ENCODE assay signal across 13 mouse cellular contexts in the genomic region with DNA sequence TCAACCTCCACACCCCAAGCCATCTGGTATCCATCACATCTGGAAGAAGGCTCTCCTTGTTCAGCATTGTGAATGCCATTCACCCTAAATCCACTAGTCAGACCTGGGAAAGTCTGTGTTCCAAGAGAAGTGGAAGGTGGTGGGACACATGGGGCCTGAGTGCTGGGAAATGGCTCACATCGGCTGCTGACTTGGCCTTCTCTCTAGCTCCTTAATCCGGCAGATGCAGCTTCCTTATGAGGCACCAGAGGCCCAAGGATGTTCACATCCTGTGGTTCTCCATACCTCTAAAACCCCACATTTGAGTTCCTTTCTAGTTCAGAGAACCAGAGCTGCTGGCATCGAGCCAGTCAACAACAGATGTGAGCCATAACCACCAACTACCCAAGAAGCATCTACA.
DNase-seq lines count a peak whose midpoint lies in the region; TF ChIP-seq lines count a peak whose summit lies in the region.
"Had no signal": no experiment of that assay in that cellular context is flagged by ENCODE, and none has a peak within 500 bp of the region (broad histone marks: within the 10 kb centered on the region; RNA-seq: fewer than 3 reads in every experiment).

No protein-coding gene starts in this region.

- no peak overlapping the region for H3K27ac ChIP-seq in gastrocnemius, adult 2 months
- H3K27ac ChIP-seq in layer of hippocampus, adult 2 months, result no peak overlapping the region
- H3K27ac ChIP-seq: forebrain, embryonic 13.5 days had no signal

- peak; percentile 17 for DNase-seq in gastrocnemius, postnatal 10 days
- no peak for DNase-seq in gastrocnemius, adult 2 months
- DNase-seq in lung, postnatal 36 days, result peak; percentile 25
- DNase-seq in lung, adult 18-20 months, result no peak
- DNase-seq in fibroblast of lung, adult 2 months (ENCODE audit: low read depth), result peak; percentile 50
- peak; percentile 70 for DNase-seq in thymus, postnatal 0 days (ENCODE audit: low spot score)
- no peak for DNase-seq in adrenal gland, postnatal 10 days
- no peak for DNase-seq in layer of hippocampus, adult 2 months (ENCODE audit: low spot score in 2 of 2)
- DNase-seq: adrenal gland, adult 8-10 months; cerebellum, adult 11 months; gastrocnemius, postnatal 14 days; spleen, adult 18-20 months had no signal

- intact Hi-C loops in gastrocnemius, adult 2 months (cut with DNase I), result no loop called here

- no peak for TF ChIP-seq CTCF in gastrocnemius, adult 2 months (IDR thresholded peaks at IDR 0.05)
- no peak for TF ChIP-seq CTCF in layer of hippocampus, adult 2 months (conservative IDR thresholded peaks at IDR 0.05)

- H3K4me3 ChIP-seq in gastrocnemius, adult 2 months, result no peak overlapping the region
- no peak overlapping the region for H3K4me3 ChIP-seq in layer of hippocampus, adult 2 months
- H3K4me3 ChIP-seq: forebrain, embryonic 13.5 days had no signal

Comparison
In these comparisons a context has a peak if more than half of its experiments do, and no peak if none do; other contexts are left out.
1. DNase-seq: peak in gastrocnemius, postnatal 10 days (single experiment), lung, postnatal 36 days (single experiment), fibroblast of lung, adult 2 months (single experiment) and thymus, postnatal 0 days (single experiment); none in gastrocnemius, adult 2 months (single experiment), lung, adult 18-20 months (0 of 2), adrenal gland, postnatal 10 days (single experiment) and layer of hippocampus, adult 2 months (0 of 2).